Mouse (Mus musculus) ES-Bruce4 (cell line): ENCODE data around the gene Agpat3. TPM values are rescaled to one million over a fixed set of nuclear protein-coding genes. Genes with fewer than 3 reads are reported as not detected.

Source experiments
- H3K27ac ChIP-seq: 2 replicates; pipeline ENCODE4 v1.5.1; 2012; ENCODE audit warnings: low read length, inconsistent platforms; ENCODE audit not compliant: insufficient read depth
- H3K27me3 ChIP-seq: 2 replicates; pipeline ENCODE4 v1.6.1; 2012; ENCODE audit warnings: mild to moderate bottlenecking, low read length, inconsistent platforms; ENCODE audit not compliant: control insufficient read depth, poor library complexity, insufficient read depth, severe bottlenecking
- H3K36me3 ChIP-seq: 2 replicates; pipeline ENCODE4 v1.6.1; 2012; ENCODE audit warnings: inconsistent platforms, mild to moderate bottlenecking, low read length, moderate library complexity; ENCODE audit not compliant: control insufficient read depth, poor library complexity, insufficient read depth, severe bottlenecking
- H3K4me1 ChIP-seq: one replicate; pipeline ENCODE4 v1.8.1; 2011; ENCODE audit warnings: low read length; ENCODE audit not compliant: control insufficient read depth, insufficient read depth
- H3K4me3 ChIP-seq: 2 replicates; pipeline ENCODE4 v1.5.1; 2011; ENCODE audit warnings: low read depth, mild to moderate bottlenecking, low read length
- H3K9ac ChIP-seq: 2 replicates; pipeline ENCODE4 v1.6.1; 2012; ENCODE audit warnings: low read depth, mild to moderate bottlenecking, inconsistent platforms; ENCODE audit not compliant: poor library complexity, severe bottlenecking
- H3K9me3 ChIP-seq: replicated peaks from 2 replicates; pipeline ENCODE4 v1.6.1; 2012; ENCODE audit warnings: mild to moderate bottlenecking, low read length, inconsistent platforms; ENCODE audit not compliant: control insufficient read depth, poor library complexity, insufficient read depth, severe bottlenecking
- CTCF ChIP-seq: IDR thresholded peaks from one replicate; pipeline ENCODE4 v1.8.1; 2011; ENCODE audit warnings: low read depth, low read length
- EP300 ChIP-seq: IDR thresholded peaks from 2 replicates; pipeline ENCODE4 v1.6.1; 2011; ENCODE audit warnings: low read depth, low read length; ENCODE audit not compliant: insufficient read depth
- POLR2A ChIP-seq: IDR thresholded peaks from one replicate; pipeline ENCODE4 v1.8.1; 2011; ENCODE audit warnings: low read length; ENCODE audit not compliant: insufficient read depth
- polyA plus RNA-seq: library from polyadenylated mRNA; stranded (reverse); fragments of >200 nt; gene quantifications from 2 replicates; pipeline ENCODE4 v1.2.4, GENCODE M21; 2011; ENCODE audit warnings: low read depth; ENCODE audit not compliant: missing spikeins, insufficient read depth, insufficient read length

Gene Agpat3
- polyA plus RNA-seq, 1 experiment, result 56.0 TPM

GRCm38 (mm10) chr10:78324556-78325164, 27.6 kb downstream of the Agpat3 start:
- TF ChIP-seq EP300 (no peak), CTCF (no peak), POLR2A (no peak)
- H3K36me3 ChIP-seq, result no peaks in the 10 kb centered on the region
- H3K4me3 ChIP-seq, result no peak overlapping the region

GRCm38 (mm10) chr10:78323214-78323880, 28.9 kb downstream of the Agpat3 start:
- H3K9ac ChIP-seq, result no peak overlapping the region
- H3K4me3 ChIP-seq, result no peak overlapping the region
- H3K9me3 ChIP-seq, result no peaks in the 10 kb centered on the region
- H3K27me3 ChIP-seq, result no peaks in the 10 kb centered on the region
- peaks cover 2% of the 10 kb centered on the region for H3K4me1 ChIP-seq
- H3K36me3 ChIP-seq, result no peaks in the 10 kb centered on the region
- no peak overlapping the region for H3K27ac ChIP-seq
- TF ChIP-seq POLR2A (no peak), EP300 (no peak), CTCF (no peak)

More at GRCm38 (mm10) chr10:78324556-78325164, 27.6 kb downstream of the Agpat3 start:
- H3K9ac ChIP-seq, result no peak overlapping the region
- H3K27ac ChIP-seq, result no peak overlapping the region
- no peaks in the 10 kb centered on the region for H3K9me3 ChIP-seq
- H3K27me3 ChIP-seq, result no peaks in the 10 kb centered on the region
- H3K4me1 ChIP-seq, result peaks cover 2% of the 10 kb centered on the region

GRCm38 (mm10) chr10:78322806-78323205, 29.5 kb downstream of the Agpat3 start:
- Histone ChIP-seq H3K9me3 (no peaks in the 10 kb centered on the region), H3K9ac (no peak overlapping the region), H3K36me3 (no peaks in the 10 kb centered on the region), H3K4me1 (peaks cover 2% of the 10 kb centered on the region), H3K4me3 (no peak overlapping the region), H3K27me3 (no peaks in the 10 kb centered on the region), H3K27ac (no peak overlapping the region)
- TF ChIP-seq EP300, result no peak
- peak; percentile 27 for TF ChIP-seq CTCF
- no peak for TF ChIP-seq POLR2A

GRCm38 (mm10) chr10:78321133-78321757, 31.0 kb downstream of the Agpat3 start:
- TF ChIP-seq CTCF (no peak), POLR2A (no peak), EP300 (no peak)
- no peak overlapping the region for H3K9ac ChIP-seq
- H3K4me1 ChIP-seq, result peaks cover 2% of the 10 kb centered on the region
- H3K9me3 ChIP-seq, result no peaks in the 10 kb centered on the region
- H3K27ac ChIP-seq, result no peak overlapping the region
- no peaks in the 10 kb centered on the region for H3K27me3 ChIP-seq
- no peaks in the 10 kb centered on the region for H3K36me3 ChIP-seq
- no peak overlapping the region for H3K4me3 ChIP-seq

GRCm38 (mm10) chr10:78320526-78320925, 31.8 kb downstream of the Agpat3 start:
- no peaks in the 10 kb centered on the region for H3K4me1 ChIP-seq
- H3K36me3 ChIP-seq, result no peaks in the 10 kb centered on the region
- H3K27ac ChIP-seq, result no peak overlapping the region
- no peaks in the 10 kb centered on the region for H3K9me3 ChIP-seq
- H3K9ac ChIP-seq, result no peak overlapping the region
- no peaks in the 10 kb centered on the region for H3K27me3 ChIP-seq
- no peak for TF ChIP-seq CTCF
- TF ChIP-seq POLR2A, result no peak
- TF ChIP-seq EP300, result no peak
- no peak overlapping the region for H3K4me3 ChIP-seq

GRCm38 (mm10) chr10:78319940-78320339, 32.3 kb downstream of the Agpat3 start:
- Histone ChIP-seq H3K4me3 (no peak overlapping the region), H3K27me3 (no peaks in the 10 kb centered on the region), H3K36me3 (no peaks in the 10 kb centered on the region), H3K27ac (no peak overlapping the region), H3K9me3 (no peaks in the 10 kb centered on the region), H3K9ac (no peak overlapping the region), H3K4me1 (no peaks in the 10 kb centered on the region)
- TF ChIP-seq EP300, result no peak
- no peak for TF ChIP-seq POLR2A
- no peak for TF ChIP-seq CTCF
